Mouse (Mus musculus) T-helper 2 cell (primary cell): ENCODE results near the gene Btbd1.

Experiments used
- in situ Hi-C: fragments of 300-600 bp; cut with MboI, MseI; formaldehyde crosslinking; loops from one replicate; pipeline ENCODE4 v1.15.1; 2025; ENCODE audit warnings: high pct_unique_total_duplicates

Gene Btbd1

GRCm38 (mm10) chr7:81829379-81829894 lies at the start of gene Btbd1:
Gene Btbd1 (minus strand): TSS chr7:81829431.
- in situ Hi-C loops, result no loop called here

DNA sequence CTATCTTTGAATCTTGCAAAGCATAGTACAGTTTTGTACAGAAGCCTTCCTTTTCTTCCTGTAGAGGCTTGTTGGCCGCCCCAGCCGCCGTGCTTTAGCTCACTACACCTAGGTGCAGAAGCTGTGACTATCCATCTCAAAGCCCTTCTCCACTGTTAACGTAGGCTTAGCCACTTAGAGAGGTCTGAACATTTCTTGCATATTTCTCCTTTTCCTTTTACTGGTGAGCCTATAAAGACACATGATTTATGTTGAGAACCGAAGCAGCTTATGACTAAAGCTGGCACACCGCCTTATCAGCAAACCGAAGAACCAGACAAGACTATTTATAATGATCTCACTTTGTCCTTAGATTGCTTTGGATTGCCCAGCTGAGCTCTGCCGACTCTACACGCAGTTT lies 46.1 kb upstream of the Btbd1 start:
- in situ Hi-C loops, result no loop called here

GRCm38 (mm10) chr7:81874636-81875035 lies 45.4 kb upstream of the Btbd1 start:
- in situ Hi-C loops, result loop anchor here (25.0 kb wide), 1 partner anchor 1462 kb away; the partner anchor contains the start of gene Furin

GRCm38 (mm10) chr7:81873807-81874206 lies 44.6 kb upstream of the Btbd1 start:
- in situ Hi-C loops, result loop anchor here (25.0 kb wide), 1 partner anchor 1462 kb away; the partner anchor contains the start of gene Furin

GRCm38 (mm10) chr7:81872493-81873013 lies 43.3 kb upstream of the Btbd1 start:
- in situ Hi-C loops, result loop anchor here (25.0 kb wide), 1 partner anchor 1460 kb away; the partner anchor contains the start of gene Furin

DNA sequence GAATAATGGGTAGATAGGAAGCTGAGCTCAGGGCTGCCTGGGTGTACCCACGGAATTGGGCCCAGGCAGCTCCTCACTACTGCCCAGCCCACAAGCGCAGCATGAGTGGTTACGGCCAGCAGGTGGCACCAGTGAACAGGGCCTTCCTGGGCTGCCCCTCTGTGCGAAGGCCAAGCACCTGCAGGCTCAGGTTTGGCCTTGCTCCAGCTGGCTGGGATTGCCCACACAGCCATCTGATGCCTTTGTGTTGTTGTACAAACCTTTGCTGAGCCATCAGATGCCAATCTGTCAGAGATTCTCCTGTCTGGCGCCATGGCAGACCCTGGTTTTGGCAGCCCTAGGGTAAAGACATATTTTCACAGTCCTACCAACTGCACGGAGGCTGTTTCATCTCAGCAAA lies 38.9 kb upstream of the Btbd1 start:
- in situ Hi-C loops, result loop anchor here (25.0 kb wide), 1 partner anchor 1456 kb away; the partner anchor contains the start of gene Furin

DNA sequence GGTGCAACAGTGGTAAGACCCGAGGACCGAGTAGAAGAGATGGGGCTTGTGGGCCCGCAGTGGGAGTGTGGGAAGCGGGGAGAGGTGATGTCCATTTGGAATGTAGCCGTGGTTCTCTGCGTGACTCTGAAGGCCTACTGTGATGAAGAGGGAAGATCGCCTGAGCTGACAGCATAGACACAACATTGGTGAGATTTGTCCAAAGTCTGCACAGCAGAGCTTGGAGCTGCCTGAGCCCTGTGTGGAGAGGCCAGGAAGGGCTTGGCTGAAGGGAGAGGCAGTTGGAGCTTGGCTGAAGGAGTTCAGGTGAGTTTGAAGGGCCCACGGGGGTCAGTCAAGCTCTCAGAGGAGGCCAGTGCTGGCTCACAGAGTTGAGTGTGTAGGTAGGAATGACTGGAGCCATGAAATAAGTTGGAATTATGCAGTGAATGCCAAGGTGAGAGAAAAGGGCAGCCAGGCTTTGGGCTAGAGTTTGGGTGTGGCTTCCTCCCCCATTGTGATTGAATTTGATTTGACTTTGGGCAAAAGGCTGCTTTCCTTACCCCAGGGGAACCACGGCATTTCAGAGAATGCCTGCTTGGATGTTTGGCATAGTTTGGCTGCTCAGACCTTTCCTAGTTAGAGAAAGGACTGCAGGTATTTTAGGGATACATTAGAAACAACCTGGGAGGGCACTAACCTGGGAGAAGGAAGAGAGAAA lies 38.1 kb upstream of the Btbd1 start:
- in situ Hi-C loops, result loop anchor here (25.0 kb wide), 1 partner anchor 1455 kb away; the partner anchor contains the start of gene Furin

DNA sequence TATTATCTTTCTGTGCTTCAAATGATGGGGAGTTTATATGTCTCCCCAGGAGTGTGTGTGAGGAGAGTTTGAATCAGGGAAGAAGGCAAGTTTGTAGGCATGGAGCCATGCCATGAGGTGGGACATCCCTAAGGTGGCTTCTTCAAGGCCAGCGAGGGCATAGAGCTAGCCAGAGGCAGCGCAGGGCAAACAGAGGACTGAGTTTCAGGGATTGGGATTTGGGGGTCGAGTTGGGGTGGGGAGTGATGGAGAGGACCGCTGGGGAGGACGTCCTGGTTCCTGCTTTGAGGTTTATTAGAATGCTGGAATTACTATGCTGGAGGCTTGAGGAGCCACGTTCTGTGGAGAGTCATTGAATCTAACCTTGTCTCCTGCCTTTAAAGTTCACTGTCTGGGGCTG lies 36.7 kb upstream of the Btbd1 start:
- in situ Hi-C loops, result loop anchor here (25.0 kb wide), 1 partner anchor 1454 kb away; the partner anchor contains the start of gene Furin

GRCm38 (mm10) chr7:81864552-81864951 lies 35.3 kb upstream of the Btbd1 start:
- in situ Hi-C loops, result loop anchor here (25.0 kb wide), 1 partner anchor 1452 kb away; the partner anchor contains the start of gene Furin

GRCm38 (mm10) chr7:81862587-81863583 lies 33.7 kb upstream of the Btbd1 start:
- in situ Hi-C loops, result loop anchor here (25.0 kb wide), 1 partner anchor 1451 kb away; the partner anchor contains the start of gene Furin

- in situ Hi-C loops, result loop anchor here (25.0 kb wide), 1 partner anchor 1450 kb away; the partner anchor contains the start of gene Furin
Observed at GRCm38 (mm10) chr7:81861921-81862320, 32.7 kb upstream of the Btbd1 start.

GRCm38 (mm10) chr7:81861461-81861860 lies 32.2 kb upstream of the Btbd1 start:
- in situ Hi-C loops, result loop anchor here (25.0 kb wide), 1 partner anchor 1449 kb away; the partner anchor contains the start of gene Furin

DNA sequence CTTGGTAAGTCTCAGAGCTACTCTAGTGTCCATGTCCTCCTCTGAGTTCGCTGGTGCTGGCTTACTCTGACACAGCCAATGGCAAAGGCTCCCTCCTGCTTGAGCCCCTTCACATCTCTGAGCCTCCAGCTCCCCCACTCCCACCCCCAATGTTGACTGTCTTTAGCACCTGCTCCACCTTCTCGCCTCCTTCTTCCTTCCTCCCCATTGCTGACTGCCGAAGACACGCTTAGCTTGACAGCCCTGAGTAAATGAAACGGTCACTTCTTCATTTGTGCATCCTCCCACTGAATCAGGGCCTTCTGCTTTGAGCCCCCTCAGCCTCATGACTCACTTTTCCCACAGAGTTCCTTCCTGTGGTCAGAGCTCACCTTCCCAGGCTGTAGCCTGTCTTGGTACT lies 31.8 kb upstream of the Btbd1 start:
- in situ Hi-C loops, result loop anchor here (25.0 kb wide), 1 partner anchor 1449 kb away; the partner anchor contains the start of gene Furin

DNA sequence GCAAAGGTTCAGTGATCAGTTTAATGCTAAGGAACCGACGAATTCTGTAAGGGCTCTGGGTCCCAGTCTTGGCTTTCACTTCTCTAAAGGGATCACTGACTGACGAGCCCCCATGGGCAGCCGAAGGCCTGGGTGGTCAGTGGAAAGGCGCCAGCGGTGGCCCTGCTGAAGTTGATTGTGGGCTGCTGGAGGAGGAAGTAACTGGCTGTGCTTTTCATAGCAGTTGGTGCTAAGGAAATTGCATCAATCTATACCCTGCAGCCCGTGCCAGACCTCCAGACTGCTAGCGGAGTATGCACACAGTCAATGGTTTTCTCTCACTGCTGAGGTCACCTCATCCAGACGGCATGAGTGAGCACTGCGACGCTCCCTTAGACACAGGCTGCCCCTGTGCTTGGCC lies 30.8 kb upstream of the Btbd1 start:
- in situ Hi-C loops, result loop anchor here (25.0 kb wide), 1 partner anchor 1448 kb away; the partner anchor contains the start of gene Furin

GRCm38 (mm10) chr7:81858968-81859721 lies 29.9 kb upstream of the Btbd1 start, which contains the start of gene Tm6sf1:
Gene Tm6sf1 (plus strand): TSS chr7:81859001.
- in situ Hi-C loops, result loop anchor here (25.0 kb wide), 1 partner anchor 1447 kb away; the partner anchor contains the start of gene Furin

DNA sequence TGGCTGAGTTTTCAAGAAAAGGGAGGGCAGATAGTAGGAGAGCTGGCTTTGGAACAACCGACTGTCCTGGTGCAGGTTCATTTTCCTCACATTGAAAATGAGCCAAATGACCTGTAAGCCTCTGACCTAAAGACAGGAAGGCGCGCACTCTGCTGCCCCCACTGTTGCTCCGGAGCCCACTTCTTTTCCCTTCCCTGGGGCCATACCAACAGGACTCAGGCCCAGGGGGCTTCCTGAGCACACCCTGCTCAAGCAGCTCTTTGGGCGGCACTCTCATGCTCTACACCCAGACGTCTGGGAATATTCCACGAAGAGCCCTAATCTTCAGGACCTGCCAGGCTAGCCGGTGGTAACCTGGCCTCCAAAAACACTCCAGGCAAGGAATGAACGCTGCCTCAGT lies 29.0 kb upstream of the Btbd1 start:
- in situ Hi-C loops, result loop anchor here (25.0 kb wide), 1 partner anchor 1446 kb away; the partner anchor contains the start of gene Furin

DNA sequence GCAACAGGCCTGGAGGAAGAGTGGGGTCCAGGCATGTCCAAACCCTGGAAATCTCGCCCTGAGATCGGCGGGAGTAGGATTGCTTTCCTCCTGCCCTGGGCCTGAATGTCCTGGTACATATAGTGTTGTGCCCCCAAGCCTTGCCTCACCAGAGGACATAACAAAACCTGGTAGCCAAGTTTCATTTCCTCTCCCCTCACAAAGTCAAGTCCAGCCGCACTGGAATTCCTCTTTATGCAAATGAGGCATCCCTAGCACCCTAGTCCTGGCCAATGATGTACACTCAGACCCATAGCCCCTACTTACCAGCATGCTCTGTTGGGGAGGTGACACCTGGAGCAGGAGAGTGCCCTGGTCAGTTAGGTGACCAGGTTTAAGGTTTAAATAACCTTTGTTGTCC lies 27.0 kb upstream of the Btbd1 start:
- in situ Hi-C loops, result loop anchor here (25.0 kb wide), 1 partner anchor 1444 kb away; the partner anchor contains the start of gene Furin

DNA sequence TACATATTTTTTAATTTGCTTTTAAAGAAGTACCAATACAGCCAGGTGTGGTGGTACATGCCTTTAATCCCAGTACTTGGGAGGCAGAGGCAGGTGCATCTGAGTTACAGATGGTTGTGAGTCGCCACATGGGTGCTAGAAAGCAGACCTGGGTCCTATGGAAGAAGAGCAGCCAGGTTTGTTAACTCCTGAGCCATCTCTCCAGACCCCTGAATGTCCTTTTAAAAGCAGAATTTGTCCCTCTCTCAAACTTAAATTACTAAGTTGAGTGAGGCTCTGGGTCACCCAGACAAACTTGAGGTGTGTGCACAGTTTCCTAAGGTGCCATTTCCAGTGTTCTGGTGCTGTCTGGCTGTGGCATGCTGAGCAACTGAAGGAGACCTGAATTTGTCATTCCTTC lies 26.5 kb upstream of the Btbd1 start, which contains the start of gene Gm10160:
Gene Gm10160 (minus strand): TSS at position 101 of the 400 bp plus-strand sequence.
- in situ Hi-C loops, result loop anchor here (25.0 kb wide), 1 partner anchor 1443 kb away; the partner anchor contains the start of gene Furin

- in situ Hi-C loops, result loop anchor here (25.0 kb wide), 1 partner anchor 1442 kb away; the partner anchor contains the start of gene Furin
Observed at GRCm38 (mm10) chr7:81854568-81855307, 25.5 kb upstream of the Btbd1 start.
